Mouse (Mus musculus) forebrain, embryonic 12.5 days (tissue): ENCODE data around the gene Otogl. TPM values are rescaled to one million over a fixed set of nuclear protein-coding genes. Genes with fewer than 3 reads are reported as not detected.
"Not testable (repeated sequence)": the region's sequence is repeated elsewhere in the genome, so short reads cannot be mapped to it uniquely, and the experiment has no call there.

Experiments used
- ATAC-seq: fragments of 200-750 bp; cut with Nextera tagmentation; 2 replicates; pipeline ENCODE4 v1.8.0; 2017; ENCODE audit warnings: moderate TSS enrichment; ENCODE audit not compliant: low FRiP score
- H3K27ac ChIP-seq: fragments of 300-500 bp; sonication (generic); 2 replicates; pipeline ENCODE4 v1.5.1; 2016; ENCODE audit warnings: mild to moderate bottlenecking
- H3K27me3 ChIP-seq: fragments of 300-500 bp; sonication (generic); 2 replicates; pipeline ENCODE4 v1.6.1; 2016; ENCODE audit warnings: mild to moderate bottlenecking
- H3K36me3 ChIP-seq: fragments of 300-500 bp; sonication (generic); replicated peaks from 2 replicates; pipeline ENCODE4 v1.6.1; 2016; ENCODE audit warnings: mild to moderate bottlenecking
- H3K4me1 ChIP-seq: fragments of 300-500 bp; sonication (generic); 2 replicates; pipeline ENCODE4 v1.6.1; 2016
- H3K4me2 ChIP-seq: fragments of 300-500 bp; sonication (generic); 2 replicates; pipeline ENCODE4 v1.6.1; 2016; ENCODE audit warnings: mild to moderate bottlenecking, moderate library complexity
- H3K4me3 ChIP-seq: fragments of 300-500 bp; sonication (generic); replicated peaks from 2 replicates; pipeline ENCODE4 v1.5.1; 2016; ENCODE audit warnings: mild to moderate bottlenecking
- H3K9ac ChIP-seq: fragments of 300-500 bp; sonication (generic); 2 replicates; pipeline ENCODE4 v1.6.1; 2016; ENCODE audit warnings: mild to moderate bottlenecking
- H3K9me3 ChIP-seq: fragments of 300-500 bp; sonication (generic); 2 replicates; pipeline ENCODE4 v1.6.1; 2016
- WGBS: fragments of 180-500 bp; shearing (Covaris S2); methylation state at CpG from one replicate; pipeline ENCODE4 v1.1.7; 2016; 5-methylcytosine and 5-hydroxymethylcytosine counted together
- polyA plus RNA-seq: library from polyadenylated mRNA; unstranded; fragments of >200 nt; fragmentation: Nextera tagmentation; extraction: Ambion mirVana; gene quantifications from 2 replicates; pipeline ENCODE4 v1.2.1, GENCODE M21; 2016

The Otogl gene
- polyA plus RNA-seq, 1 experiment from 2014 or later: not detected

DNA sequence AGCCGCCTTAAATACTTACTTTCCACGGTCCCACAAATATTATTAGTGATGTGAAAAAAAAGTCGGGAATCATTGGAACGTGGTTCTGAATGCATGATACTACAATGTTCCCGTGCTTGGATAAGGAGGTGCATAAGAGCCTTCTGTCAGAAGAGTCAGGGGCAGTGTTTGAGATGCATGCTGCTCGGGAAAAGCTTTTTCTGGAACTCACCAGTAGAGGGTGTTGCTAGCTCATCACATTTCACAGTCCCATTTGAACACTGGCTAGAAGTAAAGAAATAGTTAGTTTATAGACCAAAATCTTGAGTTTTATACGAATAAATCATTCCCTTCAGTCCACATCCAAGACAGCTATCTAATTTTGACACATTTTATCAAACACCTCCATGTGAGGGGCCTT is 53.2 kb downstream of the Otogl start:
- Histone ChIP-seq H3K27me3 (no peaks in the 10 kb centered on the region), H3K4me3 (no peak overlapping the region), H3K4me1 (no peaks in the 10 kb centered on the region), H3K27ac (no peak overlapping the region), H3K9ac (no peak overlapping the region), H3K9me3 (no peaks in the 10 kb centered on the region), H3K36me3 (no peaks in the 10 kb centered on the region), H3K4me2 (no peak overlapping the region)
- 24% methylated on average over 7 of the region's 7 CpGs for WGBS
- peak; percentile 70; the same call in 1 of the 2 replicates for ATAC-seq

DNA sequence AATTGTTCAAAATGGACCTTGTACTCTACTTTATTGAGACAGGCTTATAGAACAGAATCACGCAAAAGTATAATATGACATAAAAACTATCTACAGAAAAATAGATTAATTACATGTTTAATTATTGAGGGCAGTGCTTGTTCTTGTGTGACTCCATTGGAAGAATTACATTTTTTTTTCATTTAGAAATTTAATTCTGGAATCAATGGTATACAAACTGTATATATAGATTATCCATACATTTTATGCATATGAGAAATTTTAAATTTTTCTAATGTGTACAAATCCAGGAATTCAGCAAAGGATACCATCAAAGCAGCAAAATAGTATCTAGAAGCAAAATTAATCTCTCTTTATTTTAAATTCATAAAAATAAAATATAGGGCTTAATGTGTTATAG is 67.0 kb downstream of the Otogl start:
- Histone ChIP-seq H3K27ac (no peak overlapping the region), H3K9me3 (no peaks in the 10 kb centered on the region), H3K9ac (no peak overlapping the region), H3K4me1 (no peaks in the 10 kb centered on the region), H3K4me2 (no peak overlapping the region), H3K36me3 (no peaks in the 10 kb centered on the region), H3K4me3 (no peak overlapping the region), H3K27me3 (no peaks in the 10 kb centered on the region)
- no peak for ATAC-seq
- WGBS: 94% methylated on average over 1 of the region's 1 CpGs

DNA sequence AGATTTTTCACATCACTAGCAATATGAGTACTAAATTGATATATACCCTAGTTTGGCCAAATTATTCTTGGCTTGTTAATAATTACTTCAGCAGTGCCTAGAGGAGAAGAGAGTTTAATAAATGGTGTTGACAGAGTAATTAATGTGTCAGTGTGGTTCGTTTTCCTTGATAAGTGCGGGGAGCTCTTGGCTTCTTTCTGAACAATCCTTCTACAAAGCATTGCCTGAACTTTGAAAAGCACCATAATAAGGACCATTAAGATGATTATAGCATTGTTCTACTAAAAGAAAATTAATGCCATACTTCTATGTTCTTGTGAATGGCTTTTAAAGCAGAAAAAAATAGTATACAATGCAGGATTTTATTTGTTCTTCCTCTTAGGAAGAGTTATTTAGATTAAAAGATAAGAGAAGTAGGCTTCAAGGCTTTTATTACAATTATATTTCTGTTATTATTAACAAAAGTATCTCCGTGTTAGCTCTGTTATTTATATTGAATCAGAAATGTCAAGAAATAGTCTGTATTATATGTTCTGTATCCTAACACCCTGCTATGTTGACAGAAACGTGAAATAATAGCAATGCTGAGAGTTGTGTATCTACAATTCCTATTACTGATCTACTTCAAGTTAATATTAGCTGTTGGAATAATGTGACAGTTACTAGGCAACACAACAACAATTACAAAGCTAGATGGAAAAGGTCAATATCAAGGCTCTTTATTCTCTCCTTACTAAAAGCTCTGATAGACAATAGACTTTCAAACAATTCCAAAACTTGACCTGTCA is 77.3 kb downstream of the Otogl start:
- H3K27ac ChIP-seq: no peak overlapping the region
- ATAC-seq: no peak
- H3K9ac ChIP-seq: no peak overlapping the region
- H3K4me1 ChIP-seq: no peaks in the 10 kb centered on the region
- 73% methylated on average over 4 of the region's 4 CpGs for WGBS
- H3K9me3 ChIP-seq: no peaks in the 10 kb centered on the region
- H3K4me2 ChIP-seq: no peak overlapping the region
- no peaks in the 10 kb centered on the region for H3K36me3 ChIP-seq
- no peak overlapping the region for H3K4me3 ChIP-seq
- no peaks in the 10 kb centered on the region for H3K27me3 ChIP-seq

DNA sequence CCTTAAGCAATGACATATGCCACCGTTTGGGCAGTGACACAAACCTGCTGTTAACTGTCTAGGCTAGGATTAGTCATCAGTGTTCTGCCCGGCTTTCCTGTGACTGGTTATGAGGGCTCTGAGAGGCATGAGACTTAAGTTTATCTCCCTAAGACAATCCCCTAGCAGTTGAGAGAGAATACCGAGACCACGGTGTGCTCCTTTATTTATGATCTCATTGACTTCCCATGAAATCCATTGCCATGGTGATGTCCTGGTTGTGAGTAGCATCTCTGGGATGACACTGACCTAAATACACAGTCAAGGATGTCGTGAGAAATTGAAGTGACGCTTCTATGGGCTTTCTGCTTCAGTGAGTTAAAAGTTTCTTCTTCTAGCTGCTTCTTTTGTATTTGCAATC is 82.8 kb downstream of the Otogl start:
- Histone ChIP-seq H3K27ac (no peak overlapping the region), H3K4me1 (no peaks in the 10 kb centered on the region), H3K9me3 (no peaks in the 10 kb centered on the region), H3K4me3 (no peak overlapping the region), H3K36me3 (no peaks in the 10 kb centered on the region), H3K9ac (no peak overlapping the region), H3K27me3 (no peaks in the 10 kb centered on the region), H3K4me2 (no peak overlapping the region)
- WGBS: 89% methylated on average over 6 of the region's 6 CpGs
- ATAC-seq: no peak

DNA sequence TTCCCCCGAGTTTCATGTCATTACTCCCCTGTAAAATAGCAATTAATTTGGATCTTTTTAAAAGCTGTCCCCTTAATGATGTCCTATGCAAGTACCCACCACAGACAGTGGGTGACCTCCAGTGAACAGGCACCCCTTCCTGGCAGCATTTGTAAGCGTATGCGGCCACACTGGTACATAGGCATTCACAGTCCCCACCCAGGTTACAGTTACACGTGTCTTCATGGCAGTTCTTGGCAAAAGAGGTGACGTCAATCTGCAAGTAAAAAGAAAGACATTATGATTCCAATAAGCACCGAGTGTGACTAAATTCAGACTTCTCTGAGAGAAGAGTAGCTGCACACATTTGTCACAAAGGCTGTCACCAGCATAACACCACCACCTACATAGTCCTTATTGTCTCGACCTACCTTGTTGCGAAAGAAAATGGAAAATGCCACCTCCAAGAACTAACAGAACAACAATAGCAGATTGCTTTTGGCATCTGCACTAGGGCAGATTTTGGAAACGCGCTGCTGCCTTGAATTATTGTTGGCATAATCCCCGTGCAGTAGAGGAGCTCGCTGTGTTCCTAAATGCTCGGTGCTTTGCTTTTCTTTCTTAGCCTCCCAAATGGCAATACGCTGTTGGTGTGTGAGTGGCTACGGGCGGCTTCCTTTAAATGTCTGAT is 98.0 kb downstream of the Otogl start:
- no peak overlapping the region for H3K4me3 ChIP-seq
- no peak overlapping the region for H3K9ac ChIP-seq
- no peaks in the 10 kb centered on the region for H3K36me3 ChIP-seq
- ATAC-seq: no peak
- H3K4me1 ChIP-seq: no peaks in the 10 kb centered on the region
- H3K9me3 ChIP-seq: no peaks in the 10 kb centered on the region
- H3K27ac ChIP-seq: no peak overlapping the region
- WGBS: 85% methylated on average over 16 of the region's 16 CpGs
- H3K4me2 ChIP-seq: no peak overlapping the region
- no peaks in the 10 kb centered on the region for H3K27me3 ChIP-seq

DNA sequence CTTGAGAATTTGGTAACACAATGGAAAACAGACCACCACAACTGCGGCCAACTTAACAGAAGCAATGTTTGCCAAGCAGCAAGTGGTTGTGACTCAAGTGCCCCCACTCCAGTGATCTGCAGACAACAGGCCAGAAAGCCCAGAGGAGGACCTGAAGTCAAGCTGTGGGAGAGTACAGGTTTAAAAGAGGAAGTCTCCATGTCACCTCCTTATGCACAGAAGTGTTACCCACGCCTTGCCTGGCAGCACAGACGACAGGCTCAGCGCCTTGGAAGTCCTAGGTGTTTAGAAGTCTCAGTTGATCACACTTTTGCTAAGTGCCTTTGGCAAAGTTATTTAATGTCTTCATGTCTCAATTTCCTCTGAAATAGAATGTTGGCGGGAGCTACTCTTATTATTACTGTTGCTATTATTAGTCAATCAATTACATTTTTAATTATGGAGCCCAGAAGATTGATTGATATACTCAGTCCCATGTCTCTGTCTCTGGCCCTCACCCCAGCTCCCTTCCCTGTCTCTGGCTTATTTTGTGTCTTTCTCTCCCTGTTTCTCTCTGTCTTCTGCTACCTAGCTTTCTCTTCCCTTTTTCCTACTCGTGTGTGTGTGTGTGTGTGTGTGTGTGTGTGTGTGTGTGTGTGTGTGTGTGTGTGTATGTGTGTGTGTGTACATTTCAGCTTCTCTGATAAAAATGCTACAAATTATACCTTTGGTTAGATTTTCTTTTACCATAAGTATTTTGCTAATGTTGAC is 101.1 kb downstream of the Otogl start:
- no peaks in the 10 kb centered on the region for H3K9me3 ChIP-seq
- H3K27me3 ChIP-seq: no peaks in the 10 kb centered on the region
- H3K4me1 ChIP-seq: no peaks in the 10 kb centered on the region
- 83% methylated on average over 5 of the region's 6 CpGs for WGBS
- H3K4me2 ChIP-seq: no peak overlapping the region
- H3K27ac ChIP-seq: no peak overlapping the region
- no peaks in the 10 kb centered on the region for H3K36me3 ChIP-seq
- ATAC-seq: no peak
- H3K4me3 ChIP-seq: no peak overlapping the region
- H3K9ac ChIP-seq: no peak overlapping the region

DNA sequence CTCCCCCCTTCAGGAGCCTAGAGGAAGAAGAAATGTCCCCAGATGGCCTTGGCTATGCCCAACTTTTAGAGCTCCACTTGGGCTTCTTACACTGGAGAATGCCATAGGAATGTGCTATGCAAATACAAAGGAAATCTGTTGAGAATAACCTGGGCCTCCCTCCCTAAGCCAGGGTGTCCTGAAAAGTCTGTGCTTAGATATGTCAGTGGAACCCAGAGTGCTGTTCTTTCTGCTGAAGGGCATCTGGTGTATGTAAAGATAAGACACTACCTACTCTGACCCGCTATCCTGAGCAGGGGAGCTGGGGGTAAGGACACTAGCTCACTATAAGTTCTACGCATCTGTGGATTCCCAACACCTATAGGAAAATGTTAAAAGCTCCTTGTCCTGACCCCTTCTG is 106.7 kb downstream of the Otogl start:
- no peaks in the 10 kb centered on the region for H3K4me1 ChIP-seq
- no peak overlapping the region for H3K9ac ChIP-seq
- no peak overlapping the region for H3K27ac ChIP-seq
- H3K27me3 ChIP-seq: no peaks in the 10 kb centered on the region
- no peaks in the 10 kb centered on the region for H3K9me3 ChIP-seq
- WGBS: 86% methylated on average over 2 of the region's 2 CpGs
- no peak overlapping the region for H3K4me2 ChIP-seq
- no peak for ATAC-seq
- H3K36me3 ChIP-seq: no peaks in the 10 kb centered on the region
- H3K4me3 ChIP-seq: no peak overlapping the region

DNA sequence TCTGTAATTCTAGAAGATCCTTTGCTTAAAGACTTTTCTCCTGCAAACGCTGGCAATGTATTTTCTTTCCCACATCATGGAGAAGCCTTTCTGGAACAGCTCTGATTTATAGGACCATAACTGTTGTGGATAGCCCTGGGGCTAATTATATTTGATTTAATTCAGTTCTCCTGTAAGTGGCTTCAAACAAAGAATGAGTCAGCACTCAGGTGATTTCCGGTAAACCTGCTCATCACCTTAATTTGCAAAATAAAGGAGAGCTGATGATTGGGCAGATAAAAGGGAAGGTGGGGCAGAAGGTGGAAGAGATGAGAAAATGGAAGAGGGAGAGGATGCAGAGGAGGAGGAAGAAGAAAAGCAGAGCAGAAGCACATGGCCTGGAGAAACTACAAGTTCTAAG is 107.6 kb downstream of the Otogl start:
- not testable (repeated sequence) for ATAC-seq, H3K27ac ChIP-seq, H3K4me3 ChIP-seq, H3K27me3 ChIP-seq, H3K9ac ChIP-seq, H3K4me2 ChIP-seq, H3K36me3 ChIP-seq, H3K9me3 ChIP-seq, H3K4me1 ChIP-seq
- WGBS: 80% methylated on average over 2 of the region's 2 CpGs

DNA sequence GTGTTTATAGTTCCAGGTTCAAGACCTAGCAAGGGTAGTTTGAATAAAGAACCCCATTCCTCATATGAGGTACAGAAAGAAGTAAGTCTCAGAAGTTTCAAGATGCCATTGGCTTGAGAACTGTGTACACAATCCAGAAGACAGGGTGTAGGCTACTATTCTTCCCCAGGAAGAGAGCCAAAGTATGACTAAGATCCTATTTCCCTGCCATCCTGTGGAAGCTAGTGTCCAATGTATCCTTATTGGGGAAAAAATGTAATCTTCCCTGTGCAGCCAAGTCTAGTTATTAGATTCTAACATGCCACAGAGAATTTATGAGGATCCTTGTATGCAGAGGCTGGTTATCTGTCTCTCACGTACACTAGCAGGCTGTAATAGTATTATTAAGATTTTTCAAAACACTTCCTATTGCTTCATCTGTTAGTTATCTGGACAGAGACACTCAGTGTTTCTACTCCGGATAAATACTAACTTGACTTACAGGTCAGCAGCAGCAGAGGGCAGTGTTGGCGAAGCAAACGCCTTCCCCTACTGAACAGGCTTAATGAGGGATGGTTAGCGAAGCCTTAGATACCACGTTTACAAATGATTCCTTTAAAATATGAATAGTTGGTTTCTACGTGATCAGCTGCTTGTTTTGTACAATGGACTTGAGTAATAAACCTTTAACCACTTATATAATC is 112.1 kb downstream of the Otogl start:
- no peak overlapping the region for H3K4me3 ChIP-seq
- WGBS: 13% methylated on average over 7 of the region's 7 CpGs
- ATAC-seq: peak; percentile 87
- H3K9ac ChIP-seq: no peak overlapping the region
- no peak overlapping the region for H3K27ac ChIP-seq
- H3K4me2 ChIP-seq: no peak overlapping the region
- H3K4me1 ChIP-seq: no peaks in the 10 kb centered on the region
- no peaks in the 10 kb centered on the region for H3K27me3 ChIP-seq
- H3K36me3 ChIP-seq: no peaks in the 10 kb centered on the region
- no peaks in the 10 kb centered on the region for H3K9me3 ChIP-seq

DNA sequence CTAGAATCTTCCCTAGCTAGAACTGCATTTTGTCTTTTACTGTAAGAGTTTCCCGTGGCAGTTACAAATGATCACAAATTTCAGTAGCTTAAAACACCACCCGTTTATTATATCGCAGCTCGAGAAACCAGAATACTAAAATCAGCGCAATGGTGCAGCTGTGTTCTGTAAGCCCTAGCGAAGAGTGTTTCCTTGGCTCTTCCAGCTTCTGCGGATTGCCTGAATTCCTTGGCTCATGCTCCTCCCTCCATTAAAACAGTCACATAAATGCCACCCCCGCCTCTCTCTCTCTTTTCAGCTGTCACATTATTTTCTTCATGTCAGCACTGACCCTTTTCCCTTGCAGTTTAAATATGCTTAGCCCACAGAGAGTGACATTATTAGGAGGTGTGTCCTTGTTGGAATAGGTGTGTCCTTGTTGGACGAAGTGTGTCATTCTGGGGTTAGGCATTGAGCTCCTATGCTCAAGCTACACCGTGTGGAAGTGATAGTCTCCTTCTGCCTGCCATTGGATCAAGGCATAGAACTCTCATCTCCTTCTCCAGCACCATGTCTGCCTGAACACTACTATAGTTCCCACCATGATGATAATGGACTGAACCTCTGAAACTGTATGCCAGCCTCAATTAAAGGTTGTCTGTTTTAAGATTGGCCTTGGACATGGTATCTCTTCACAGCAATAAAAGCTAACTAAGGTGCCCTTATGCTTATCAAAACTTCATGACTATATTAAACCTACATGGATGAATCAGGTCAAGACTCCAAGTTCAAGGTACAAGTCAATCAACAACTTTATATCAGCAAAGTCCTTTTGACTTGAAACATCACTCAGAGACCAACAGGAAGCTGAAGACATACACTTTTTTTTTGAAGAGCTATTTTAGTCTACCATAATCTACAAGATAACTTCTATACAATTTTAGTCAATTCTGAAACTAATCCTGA is 116.8 kb downstream of the Otogl start:
- no peaks in the 10 kb centered on the region for H3K36me3 ChIP-seq

DNA sequence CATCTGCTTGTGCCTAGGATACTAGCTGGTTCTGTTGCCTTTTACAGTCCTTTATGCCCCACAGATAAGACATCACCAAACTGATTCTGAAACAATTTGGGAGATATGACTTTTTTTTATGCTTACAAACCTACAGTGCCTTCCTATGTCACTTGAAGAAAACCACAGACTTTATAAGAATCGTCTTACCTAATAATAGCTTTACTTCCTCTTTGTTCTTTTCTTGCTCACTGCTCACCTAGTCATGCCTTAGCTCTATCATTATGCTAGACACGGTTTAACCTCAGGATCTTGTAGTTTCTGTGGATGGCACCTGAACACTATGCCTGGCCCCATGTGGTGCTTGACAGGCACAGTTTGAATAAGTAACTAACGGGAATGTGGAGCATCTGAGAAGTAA is 119.4 kb downstream of the Otogl start:
- ATAC-seq: no peak
- Histone ChIP-seq H3K27ac (no peak overlapping the region), H3K4me1 (no peaks in the 10 kb centered on the region), H3K9ac (no peak overlapping the region), H3K27me3 (no peaks in the 10 kb centered on the region), H3K4me2 (no peak overlapping the region), H3K4me3 (no peak overlapping the region), H3K9me3 (no peaks in the 10 kb centered on the region), H3K36me3 (no peaks in the 10 kb centered on the region)
- WGBS: 82% methylated on average over 3 of the region's 3 CpGs

More for the DNA sequence above, 116.8 kb downstream of the Otogl start:
- H3K27me3 ChIP-seq: no peaks in the 10 kb centered on the region
- H3K9me3 ChIP-seq: no peaks in the 10 kb centered on the region
- no peak overlapping the region for H3K27ac ChIP-seq
- H3K9ac ChIP-seq: no peak overlapping the region
- no peak overlapping the region for H3K4me3 ChIP-seq
- no peak for ATAC-seq
- no peaks in the 10 kb centered on the region for H3K4me1 ChIP-seq
- no peak overlapping the region for H3K4me2 ChIP-seq
- WGBS: 80% methylated on average over 10 of the region's 10 CpGs
